Mouse (Mus musculus): ENCODE results near the gene Afap1l2. TPM values are rescaled to one million over a fixed set of nuclear protein-coding genes. Genes with fewer than 3 reads are reported as not detected.
A peak's percentile ranks its signal among the peaks of the same experiment; 100 is the strongest.

The Afap1l2 gene
- polyA plus RNA-seq, 1 experiment = 7.8 TPM

DNA sequence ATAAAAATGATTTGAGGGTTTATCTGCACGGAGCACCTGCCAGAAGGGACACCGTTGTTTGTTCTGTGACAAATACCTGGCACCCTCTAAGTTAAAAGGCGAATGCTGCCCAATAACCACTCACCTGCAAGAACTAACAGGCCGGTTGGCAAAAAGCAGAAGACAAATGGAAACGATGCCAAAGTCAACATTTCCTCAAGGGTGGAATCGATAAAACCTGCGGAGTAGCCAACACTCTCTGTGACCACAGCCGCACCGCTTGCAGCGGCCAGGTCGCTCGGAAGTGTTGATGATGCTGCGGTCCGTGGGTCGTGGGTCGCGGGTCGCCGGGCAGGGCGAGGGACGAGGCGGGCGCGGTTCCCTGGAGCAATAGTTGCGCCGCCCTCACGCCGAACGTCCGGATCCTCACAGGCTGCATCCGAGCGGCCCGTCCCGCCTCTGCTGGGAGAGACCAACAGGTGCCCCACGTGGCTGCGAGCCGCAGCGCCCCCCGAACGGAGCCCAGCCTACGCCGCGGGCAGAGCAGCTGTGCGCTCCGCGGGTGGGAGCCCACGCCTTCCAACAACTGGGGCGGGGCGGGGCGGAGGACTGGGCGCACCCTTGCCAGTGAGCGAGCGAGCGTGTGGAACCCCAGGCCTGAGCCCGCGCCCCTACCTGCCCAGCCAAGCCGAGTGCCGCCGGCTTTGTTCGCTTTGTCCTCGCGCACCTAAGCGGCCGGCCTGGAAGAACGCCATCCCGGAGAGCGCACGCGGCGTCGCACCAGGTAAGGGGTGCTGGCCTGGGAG, 134.0 kb downstream of the Afap1l2 start, which contains the start of gene Vwa2:
Vwa2 (plus strand) TSS at position 434 of the 785 bp plus-strand sequence.
- DNase-seq (ENCODE audit: low read depth) = peak; percentile 39
- TF ChIP-seq POLR2A (IDR thresholded peaks at IDR 0.05; ENCODE audit: borderline replicate concordance, extremely low read depth, insufficient read depth, insufficient read length, poor library complexity, severe bottlenecking) (no peak), CTCF (IDR thresholded peaks at IDR 0.05; ENCODE audit: borderline replicate concordance, extremely low read depth, insufficient read depth, insufficient read length) (no peak)

DNA sequence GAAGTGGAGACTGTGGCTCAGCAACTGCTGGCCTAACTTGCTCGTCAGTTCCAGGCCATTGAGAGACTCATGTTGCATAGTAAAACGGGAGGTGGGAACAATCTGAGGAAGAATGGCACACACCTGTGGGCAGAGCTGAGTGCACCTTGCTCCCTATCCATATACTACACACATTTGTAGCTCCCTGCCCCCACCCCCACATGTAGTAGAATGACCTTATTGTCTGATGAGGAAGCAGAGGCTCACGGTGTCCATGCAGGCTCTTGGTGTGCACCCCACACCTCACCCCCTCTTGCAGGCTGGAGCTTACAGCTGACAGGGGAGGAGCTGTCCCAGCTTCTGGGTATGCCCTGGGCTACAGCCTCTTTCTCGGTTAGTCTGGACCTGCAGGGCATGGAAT, 140.3 kb downstream of the Afap1l2 start:
- TF ChIP-seq POLR2A (IDR thresholded peaks at IDR 0.05; ENCODE audit: borderline replicate concordance, extremely low read depth, insufficient read depth, insufficient read length, poor library complexity, severe bottlenecking) (no peak), CTCF (IDR thresholded peaks at IDR 0.05; ENCODE audit: borderline replicate concordance, extremely low read depth, insufficient read depth, insufficient read length) (no peak)
- no peak for DNase-seq (ENCODE audit: low read depth)

Other genes with a start within 250 kb of the Afap1l2 start
- 12.2 and 20.0 TPM in 2 replicates for gene Ccdc186, start 186.0 kb downstream of the Afap1l2 start, polyA plus RNA-seq (2012; rRNA removed)
- 0.59 and 1.0 TPM in 2 replicates for gene Tdrd1, start 182.0 kb downstream of the Afap1l2 start, polyA plus RNA-seq (2012; rRNA removed)
- 1.1 and 1.5 TPM in 2 replicates for gene Vwa2, start 134.0 kb downstream of the Afap1l2 start, polyA plus RNA-seq (2012; rRNA removed)

All from brain, embryonic 14.5 days (tissue).